Mouse (Mus musculus) midbrain, embryonic 14.5 days (tissue): ENCODE measurements around the gene S100a7a. TPM values are rescaled to one million over a fixed set of nuclear protein-coding genes. Genes with fewer than 3 reads are reported as not detected.

Source experiments
- ATAC-seq: fragments of 200-750 bp; cut with Nextera tagmentation; 2 replicates; pipeline ENCODE4 v1.8.0; 2017; ENCODE audit warnings: moderate number of reproducible peaks, moderate library complexity; ENCODE audit not compliant: low FRiP score, low TSS enrichment
- DNase-seq: peaks from one replicate; pipeline ENCODE4 v3.0.0-alpha.2; 2015
- H3K27ac ChIP-seq: fragments of 300-500 bp; sonication (generic); replicated peaks from 2 replicates; pipeline ENCODE4 v1.5.1; 2014; ENCODE audit warnings: mild to moderate bottlenecking, low read depth, low read length, moderate library complexity
- H3K27me3 ChIP-seq: fragments of 300-500 bp; sonication (generic); 2 replicates; pipeline ENCODE4 v1.6.1; 2014; ENCODE audit warnings: low read length, control low read depth, mixed read lengths; ENCODE audit not compliant: control insufficient read depth, insufficient read depth
- H3K36me3 ChIP-seq: fragments of 300-500 bp; sonication (generic); 2 replicates; pipeline ENCODE4 v1.6.1; 2014; ENCODE audit warnings: low read length, control low read depth; ENCODE audit not compliant: control insufficient read depth, insufficient read depth
- H3K4me1 ChIP-seq: fragments of 300-500 bp; sonication (generic); 2 replicates; pipeline ENCODE4 v1.6.1; 2014; ENCODE audit warnings: mild to moderate bottlenecking, antibody characterized with exemption, low read length, control low read depth; ENCODE audit not compliant: control insufficient read depth, insufficient read depth
- H3K4me2 ChIP-seq: fragments of 300-500 bp; sonication (generic); 2 replicates; pipeline ENCODE4 v1.6.1; 2014; ENCODE audit warnings: mild to moderate bottlenecking, low read length, moderate library complexity
- H3K4me3 ChIP-seq: fragments of 300-500 bp; sonication (generic); replicated peaks from 2 replicates; pipeline ENCODE4 v1.5.1; 2014; ENCODE audit warnings: low read depth, low read length
- H3K9ac ChIP-seq: fragments of 300-500 bp; sonication (generic); replicated peaks from 2 replicates; pipeline ENCODE4 v1.6.1; 2014; ENCODE audit warnings: mild to moderate bottlenecking, low read length, moderate library complexity
- H3K9me3 ChIP-seq: fragments of 300-500 bp; sonication (generic); 2 replicates; pipeline ENCODE4 v1.6.1; 2016; ENCODE audit warnings: low read length, control low read depth, mixed read lengths; ENCODE audit not compliant: control insufficient read depth
- WGBS: fragments of 180-500 bp; shearing (Covaris S2); extraction: QIAGEN DNeasy Blood & Tissue Kit; methylation state at CpG from one replicate; pipeline ENCODE4 v1.1.7; 2014; 5-methylcytosine and 5-hydroxymethylcytosine counted together
- polyA plus RNA-seq: library from polyadenylated mRNA; unstranded; fragments of >200 nt; fragmentation: Nextera tagmentation; extraction: Ambion mirVana; gene quantifications from 2 replicates; pipeline ENCODE4 v1.2.1, GENCODE M21; 2014

The S100a7a gene
- polyA plus RNA-seq, 1 experiment from 2014 or later: not detected

GRCm38 (mm10) chr3:90659364-90660044, 5.7 kb downstream of the S100a7a start:
- no peak for DNase-seq
- H3K4me2 ChIP-seq: no peak overlapping the region

GRCm38 (mm10) chr3:90664219-90664618, 10.4 kb downstream of the S100a7a start:
- Histone ChIP-seq H3K27ac (no peak overlapping the region), H3K36me3 (no peaks in the 10 kb centered on the region), H3K4me3 (no peak overlapping the region), H3K9ac (no peak overlapping the region), H3K4me2 (no peak overlapping the region), H3K9me3 (no peaks in the 10 kb centered on the region), H3K27me3 (no peaks in the 10 kb centered on the region), H3K4me1 (no peaks in the 10 kb centered on the region)
- DNase-seq (peak; percentile 4), ATAC-seq (no peak)
- WGBS: 88% methylated on average over 2 of the region's 2 CpGs

More at GRCm38 (mm10) chr3:90659364-90660044, 5.7 kb downstream of the S100a7a start:
- H3K9me3 ChIP-seq: no peaks in the 10 kb centered on the region
- no peak overlapping the region for H3K27ac ChIP-seq
- H3K9ac ChIP-seq: no peak overlapping the region
- H3K4me3 ChIP-seq: no peak overlapping the region
- H3K27me3 ChIP-seq: no peaks in the 10 kb centered on the region
- H3K36me3 ChIP-seq: no peaks in the 10 kb centered on the region
- ATAC-seq: no peak
- no peaks in the 10 kb centered on the region for H3K4me1 ChIP-seq

GRCm38 (mm10) chr3:90668846-90669245, 15.0 kb downstream of the S100a7a start, which contains the start of gene S100a8:
S100a8 (plus strand) TSS chr3:90668978.
- no peak within 1 kb of the TSS for H3K4me3 ChIP-seq
- H3K9ac ChIP-seq: no peak within 1 kb of the TSS
- no peaks in the 10 kb centered on the region for H3K36me3 ChIP-seq
- DNase-seq: peak; percentile 11
- H3K4me2 ChIP-seq: no peak within 1 kb of the TSS
- no peaks in the 10 kb centered on the region for H3K27me3 ChIP-seq
- H3K9me3 ChIP-seq: no peaks in the 10 kb centered on the region
- H3K4me1 ChIP-seq: no peaks in the 10 kb centered on the region
- ATAC-seq: no peak
- 74% methylated on average over 8 of the region's 8 CpGs for WGBS
- H3K27ac ChIP-seq: no peak within 1 kb of the TSS

- 67% methylated on average over 3 of the region's 3 CpGs for WGBS
- Histone ChIP-seq H3K36me3 (no peaks in the 10 kb centered on the region), H3K9ac (no peak overlapping the region), H3K9me3 (no peaks in the 10 kb centered on the region), H3K4me1 (no peaks in the 10 kb centered on the region), H3K4me3 (no peak overlapping the region), H3K27me3 (no peaks in the 10 kb centered on the region), H3K4me2 (no peak overlapping the region), H3K27ac (no peak overlapping the region)
- ATAC-seq: no peak
- no peak for DNase-seq
Measured at GRCm38 (mm10) chr3:90678656-90679055, 24.8 kb downstream of the S100a7a start.

- no peaks in the 10 kb centered on the region for H3K9me3 ChIP-seq
- H3K4me3 ChIP-seq: no peak overlapping the region
- no peak for DNase-seq
- H3K4me1 ChIP-seq: no peaks in the 10 kb centered on the region
- H3K27ac ChIP-seq: no peak overlapping the region
- no peak for ATAC-seq
- no peaks in the 10 kb centered on the region for H3K27me3 ChIP-seq
- no peaks in the 10 kb centered on the region for H3K36me3 ChIP-seq
- H3K9ac ChIP-seq: no peak overlapping the region
- WGBS: 90% methylated on average over 3 of the region's 3 CpGs
- no peak overlapping the region for H3K4me2 ChIP-seq
Measured at GRCm38 (mm10) chr3:90683929-90684328, 30.1 kb downstream of the S100a7a start.

- no peak for ATAC-seq
- 84% methylated on average over 2 of the region's 2 CpGs for WGBS
- no peaks in the 10 kb centered on the region for H3K9me3 ChIP-seq
Measured at GRCm38 (mm10) chr3:90686835-90687234, 33.0 kb downstream of the S100a7a start.

GRCm38 (mm10) chr3:90693496-90693895, 39.7 kb downstream of the S100a7a start:
- 79% methylated on average over 2 of the region's 2 CpGs for WGBS
- no peaks in the 10 kb centered on the region for H3K9me3 ChIP-seq
- DNase-seq: no peak
- H3K4me3 ChIP-seq: no peak overlapping the region
- no peak for ATAC-seq
- no peaks in the 10 kb centered on the region for H3K27me3 ChIP-seq
- no peak overlapping the region for H3K4me2 ChIP-seq
- H3K4me1 ChIP-seq: no peaks in the 10 kb centered on the region
- no peak overlapping the region for H3K9ac ChIP-seq
- no peaks in the 10 kb centered on the region for H3K36me3 ChIP-seq
- H3K27ac ChIP-seq: no peak overlapping the region

More at GRCm38 (mm10) chr3:90686835-90687234, 33.0 kb downstream of the S100a7a start:
- Histone ChIP-seq H3K4me3 (no peak overlapping the region), H3K36me3 (no peaks in the 10 kb centered on the region), H3K27ac (no peak overlapping the region), H3K4me2 (no peak overlapping the region), H3K27me3 (no peaks in the 10 kb centered on the region), H3K9ac (no peak overlapping the region), H3K4me1 (no peaks in the 10 kb centered on the region)
- no peak for DNase-seq

- no peak within 1 kb of the TSS for H3K4me3 ChIP-seq
- H3K4me2 ChIP-seq: no peak within 1 kb of the TSS
- no peak within 1 kb of the TSS for H3K27ac ChIP-seq
- H3K27me3 ChIP-seq: no peaks in the 10 kb centered on the region
- no peak within 1 kb of the TSS for H3K9ac ChIP-seq
- no peaks in the 10 kb centered on the region for H3K36me3 ChIP-seq
- H3K9me3 ChIP-seq: no peaks in the 10 kb centered on the region
- no peak for DNase-seq
- ATAC-seq: no peak
- no peaks in the 10 kb centered on the region for H3K4me1 ChIP-seq
- WGBS: 70% methylated on average over 3 of the region's 3 CpGs
Measured at GRCm38 (mm10) chr3:90695613-90696012, 41.8 kb downstream of the S100a7a start, which contains the start of gene S100a9. S100a9 (minus strand) TSS chr3:90695721.

GRCm38 (mm10) chr3:90702244-90702643, 48.4 kb downstream of the S100a7a start:
- H3K27ac ChIP-seq: no peak overlapping the region
- H3K9me3 ChIP-seq: no peaks in the 10 kb centered on the region
- H3K36me3 ChIP-seq: no peaks in the 10 kb centered on the region
- H3K27me3 ChIP-seq: no peaks in the 10 kb centered on the region
- H3K9ac ChIP-seq: no peak overlapping the region
- 89% methylated on average over 2 of the region's 2 CpGs for WGBS
- no peaks in the 10 kb centered on the region for H3K4me1 ChIP-seq
- H3K4me3 ChIP-seq: no peak overlapping the region
- H3K4me2 ChIP-seq: no peak overlapping the region
- ATAC-seq: no peak
- DNase-seq: no peak
